Mouse (Mus musculus) G1E (cell line): ENCODE measurements around the gene Sqstm1.

ENCODE experiments used
- CTCF ChIP-seq: IDR thresholded peaks from 2 replicates; pipeline ENCODE4 v1.5.1; 2012; ENCODE audit warnings: low read depth, low read length, inconsistent platforms, mixed read lengths
- GATA1 ChIP-seq: IDR thresholded peaks from 2 replicates; pipeline ENCODE4 v1.6.1; 2012; ENCODE audit warnings: borderline replicate concordance, low read length, inconsistent platforms, mixed read lengths
- GATA2 ChIP-seq: IDR thresholded peaks from 2 replicates; pipeline ENCODE4 v1.6.1; 2012; ENCODE audit warnings: low read depth, low read length, inconsistent platforms, borderline replicate concordance
- POLR2AphosphoS5 ChIP-seq: IDR thresholded peaks from 2 replicates; pipeline ENCODE4 v1.6.1; 2012; ENCODE audit warnings: low read depth, low read length, inconsistent platforms; ENCODE audit not compliant: insufficient replicate concordance
- TAL1 ChIP-seq: conservative IDR thresholded peaks from 2 replicates; pipeline ENCODE4 v1.6.1; 2012; ENCODE audit warnings: low read depth, low read length, inconsistent platforms, mixed read lengths

GRCm38 (mm10) chr11:50159347-50159746 lies 51.3 kb downstream of the Sqstm1 start:
- TF ChIP-seq CTCF, result no peak
- no peak for TF ChIP-seq GATA2
- no peak for TF ChIP-seq TAL1
- TF ChIP-seq GATA1, result no peak
- no peak for TF ChIP-seq POLR2AphosphoS5
